ENCODE assay signal across 9 mouse cellular contexts in genomic region chr11:20204321-20204720, GRCm38 (mm10). TPM values are rescaled to one million over a fixed set of nuclear protein-coding genes. Genes with fewer than 3 reads are reported as not detected.
DNase-seq lines count a peak whose midpoint lies in the region; ATAC-seq and TF ChIP-seq lines count a peak whose summit lies in the region.
"Had no signal": no experiment of that assay in that cellular context is flagged by ENCODE, and none has a peak within 500 bp of the region (broad histone marks: within the 10 kb centered on the region; RNA-seq: fewer than 3 reads in every experiment).

No protein-coding gene starts in this region.

- TF ChIP-seq POLR2A in heart, adult 2 months (IDR thresholded peaks at IDR 0.05; ENCODE audit: insufficient read depth, low read depth, low read length), result no peak

- H3K27ac ChIP-seq in heart, embryonic 10.5 days, result no peak overlapping the region
- no peak overlapping the region for H3K27ac ChIP-seq in heart, adult 2 months
- no peak overlapping the region for H3K27ac ChIP-seq in lung, embryonic 16.5 days (ENCODE audit: low read length)

- no peak for TF ChIP-seq EP300 in heart, adult 2 months (IDR thresholded peaks at IDR 0.05; ENCODE audit: insufficient read depth, low read depth, low read length)

- H3K36me3 ChIP-seq in heart, embryonic 10.5 days, result peaks cover 3% of the 10 kb centered on the region; the same call in 1 of the 2 replicates
- H3K36me3 ChIP-seq in heart, adult 2 months (ENCODE audit: control insufficient read depth, insufficient read depth, low read length), result peaks cover 54% of the 10 kb centered on the region
- no peaks in the 10 kb centered on the region for H3K36me3 ChIP-seq in lung, embryonic 16.5 days (ENCODE audit: control insufficient read depth, insufficient read depth, low read length)
- H3K36me3 ChIP-seq in splenic B cell, adult 2 months (ENCODE audit: control insufficient read depth, insufficient read depth, low read length, poor library complexity, severe bottlenecking), result no peaks in the 10 kb centered on the region

- intact Hi-C loops in heart, adult 2 months (cut with DNase I), result loop anchor here (5.0 to 10.0 kb wide), 4 partner anchors 128 to 428 kb away; partner anchors contain the start of genes Sertad2 and Slc1a4

- DNase-seq in heart, embryonic 10.5 days (ENCODE audit: low spot score), result no peak
- DNase-seq in heart, adult 2 months, result no peak
- no peak for DNase-seq in lung, postnatal 4 days
- peak; percentile 43 for DNase-seq in induced T-regulatory cell, adult 2 months (ENCODE audit: low read depth)
- DNase-seq in splenic B cell, adult 2 months (ENCODE audit: low read depth, low spot score), result peak; percentile 16
- no peak for DNase-seq in urinary bladder, adult 2 months (ENCODE audit: low spot score)
- no peak for DNase-seq in thymus, postnatal 10 days (ENCODE audit: low spot score in 2 of 2)
- DNase-seq: heart, postnatal 10 days had no signal

- peaks cover 15% of the 10 kb centered on the region for H3K79me2 ChIP-seq in heart, adult 2 months (replicated peaks; ENCODE audit: control insufficient read depth, insufficient read depth, low read length)

- no peaks in the 10 kb centered on the region for H3K9me3 ChIP-seq in heart, embryonic 10.5 days
- no peaks in the 10 kb centered on the region for H3K9me3 ChIP-seq in lung, embryonic 16.5 days (ENCODE audit: control insufficient read depth, low read length)

- TF ChIP-seq CTCF in heart, adult 2 months (IDR thresholded peaks at IDR 0.05), result no peak

- H3K9ac ChIP-seq in heart, adult 2 months (ENCODE audit: low read depth, low read length), result no peak overlapping the region
- H3K9ac ChIP-seq in lung, embryonic 16.5 days (ENCODE audit: low read length), result no peak overlapping the region

- ATAC-seq in lung, embryonic 16.5 days (ENCODE audit: low read depth), result no peak

- H3K4me1 ChIP-seq in heart, embryonic 10.5 days, result peaks cover 41% of the 10 kb centered on the region
- H3K4me1 ChIP-seq in heart, adult 2 months (ENCODE audit: control insufficient read depth, insufficient read depth, low read length), result peaks cover 19% of the 10 kb centered on the region
- H3K4me1 ChIP-seq in lung, embryonic 16.5 days (replicated peaks; ENCODE audit: control insufficient read depth, insufficient read depth, low read length), result peaks cover 28% of the 10 kb centered on the region

- H3K27me3 ChIP-seq in heart, embryonic 10.5 days (ENCODE audit: insufficient read depth, poor library complexity, severe bottlenecking), result no peaks in the 10 kb centered on the region
- H3K27me3 ChIP-seq in heart, adult 2 months (ENCODE audit: control insufficient read depth, insufficient read depth, low read length), result no peaks in the 10 kb centered on the region
- H3K27me3 ChIP-seq in lung, embryonic 16.5 days (ENCODE audit: control insufficient read depth, insufficient read depth, low read depth, low read length), result no peaks in the 10 kb centered on the region
- no peaks in the 10 kb centered on the region for H3K27me3 ChIP-seq in splenic B cell, adult 2 months (ENCODE audit: control insufficient read depth, insufficient read depth, low read length, poor library complexity, severe bottlenecking)

- WGBS in heart, embryonic 10.5 days, result 82% methylated on average over 2 of the region's 2 CpGs
- WGBS in heart, adult 2 months, result 16% methylated on average over 2 of the region's 2 CpGs
- 49% methylated on average over 2 of the region's 2 CpGs for WGBS in lung, embryonic 16.5 days

- H3K4me2 ChIP-seq in lung, embryonic 16.5 days (ENCODE audit: low read depth, low read length), result 0 out of 2 replicates have a peak overlapping the region, but pooled peaks have one; percentile 8

- 0 out of 2 replicates have a peak overlapping the region, but pooled peaks have one; percentile 12 for H3K4me3 ChIP-seq in heart, embryonic 10.5 days
- H3K4me3 ChIP-seq in heart, adult 2 months, result no peak overlapping the region
- H3K4me3 ChIP-seq in lung, embryonic 16.5 days (ENCODE audit: low read length), result no peak overlapping the region

RNA-seq across cellular contexts. Expression of gene Rab1a, which starts 3.1 kb away (rescaled TPM):
- 207 and 233 TPM in 2 replicates for polyA plus RNA-seq in heart, embryonic 10.5 days (2016; fragmentation: Nextera tagmentation; extraction: Ambion mirVana)
- 100 to 1,000 TPM; 119 to 131 TPM for total RNA-seq in heart, adult 2 months (2021)
- 52.8 and 93.3 TPM in 2 replicates for polyA plus RNA-seq in heart, adult 2 months (2012; rRNA removed)
- polyA plus RNA-seq in lung, embryonic 16.5 days (2015; fragmentation: Nextera tagmentation; extraction: Ambion mirVana), result 261 and 264 TPM in 2 replicates
- polyA plus RNA-seq in urinary bladder, adult 2 months (2012; rRNA removed), result 195 and 199 TPM in 2 replicates

RNA-seq across cellular contexts. Expression of gene Cep68, which starts 44.9 kb away (rescaled TPM):
- 39.0 and 40.8 TPM in 2 replicates for polyA plus RNA-seq in heart, embryonic 10.5 days (2016; fragmentation: Nextera tagmentation; extraction: Ambion mirVana)
- 10 to 100 TPM; 43.1 to 49.3 TPM for total RNA-seq in heart, adult 2 months (2021)
- polyA plus RNA-seq in heart, adult 2 months (2012; rRNA removed), result 20.1 and 33.4 TPM in 2 replicates
- 36.8 and 37.0 TPM in 2 replicates for polyA plus RNA-seq in lung, embryonic 16.5 days (2015; fragmentation: Nextera tagmentation; extraction: Ambion mirVana)
- 12.6 and 14.1 TPM in 2 replicates for polyA plus RNA-seq in urinary bladder, adult 2 months (2012; rRNA removed)

Comparison
In these comparisons a context has a peak if more than half of its experiments do, and no peak if none do; other contexts are left out.
1. DNase-seq: peak in induced T-regulatory cell, adult 2 months (single experiment) and splenic B cell, adult 2 months (single experiment); none in heart, embryonic 10.5 days (single experiment), heart, adult 2 months (0 of 2), lung, postnatal 4 days (0 of 2), urinary bladder, adult 2 months (single experiment) and thymus, postnatal 10 days (0 of 2).